Mouse (Mus musculus) hindbrain, embryonic 13.5 days (tissue): ENCODE data around the gene Fibcd1. TPM values are rescaled to one million over a fixed set of nuclear protein-coding genes. Genes with fewer than 3 reads are reported as not detected.

Experiments used
- ATAC-seq: fragments of 200-750 bp; cut with Nextera tagmentation; 2 replicates; pipeline ENCODE4 v1.8.0; 2017; ENCODE audit warnings: moderate TSS enrichment; ENCODE audit not compliant: low FRiP score
- H3K27ac ChIP-seq: fragments of 300-500 bp; sonication (generic); 2 replicates; pipeline ENCODE4 v1.5.1; 2015; ENCODE audit warnings: inconsistent platforms, mild to moderate bottlenecking, moderate library complexity
- H3K27me3 ChIP-seq: fragments of 300-500 bp; sonication (generic); 2 replicates; pipeline ENCODE4 v1.6.1; 2015; ENCODE audit warnings: mild to moderate bottlenecking, inconsistent platforms
- H3K36me3 ChIP-seq: fragments of 300-500 bp; sonication (generic); 2 replicates; pipeline ENCODE4 v1.6.1; 2015; ENCODE audit warnings: mild to moderate bottlenecking, inconsistent platforms
- H3K4me1 ChIP-seq: fragments of 300-500 bp; sonication (generic); replicated peaks from 2 replicates; pipeline ENCODE4 v1.6.1; 2015; ENCODE audit warnings: inconsistent platforms
- H3K4me2 ChIP-seq: fragments of 300-500 bp; sonication (generic); 2 replicates; pipeline ENCODE4 v1.6.1; 2015; ENCODE audit warnings: inconsistent platforms, mild to moderate bottlenecking, moderate library complexity
- H3K4me3 ChIP-seq: fragments of 300-500 bp; sonication (generic); 2 replicates; pipeline ENCODE4 v1.5.1; 2015; ENCODE audit warnings: mild to moderate bottlenecking, inconsistent platforms
- H3K9ac ChIP-seq: fragments of 300-500 bp; sonication (generic); 2 replicates; pipeline ENCODE4 v1.6.1; 2015; ENCODE audit warnings: mild to moderate bottlenecking, inconsistent platforms
- H3K9me3 ChIP-seq: fragments of 300-500 bp; sonication (generic); 2 replicates; pipeline ENCODE4 v1.6.1; 2016; ENCODE audit warnings: inconsistent platforms
- WGBS: fragments of 180-500 bp; shearing (Covaris S2); methylation state at CpG from one replicate; pipeline ENCODE4 v1.1.7; 2015; 5-methylcytosine and 5-hydroxymethylcytosine counted together
- polyA plus RNA-seq: library from polyadenylated mRNA; unstranded; fragments of >200 nt; fragmentation: Nextera tagmentation; extraction: Ambion mirVana; gene quantifications from 2 replicates; pipeline ENCODE4 v1.2.1, GENCODE M21; 2015

The Fibcd1 gene
- polyA plus RNA-seq, 1 experiment from 2014 or later = 4.6 TPM

DNA sequence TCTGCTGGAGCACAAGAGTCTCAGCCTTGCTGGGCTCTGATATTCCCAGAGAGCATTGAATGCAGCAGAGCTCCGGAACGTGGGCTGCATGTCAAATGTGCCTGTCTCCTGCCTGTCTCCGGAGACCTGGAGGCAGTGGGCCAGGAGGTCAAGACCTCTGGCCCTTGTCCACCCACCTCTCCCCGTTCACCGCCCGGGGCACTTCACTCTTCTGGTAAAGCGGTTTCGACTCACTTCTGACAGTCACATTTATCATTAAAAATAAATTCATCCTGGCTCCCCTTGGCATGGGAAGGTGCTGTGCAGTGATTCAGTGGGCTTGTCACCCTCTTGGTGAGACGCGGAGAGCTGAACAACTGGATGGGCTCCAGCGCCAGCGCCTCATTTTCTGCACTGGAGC, 4.3 kb upstream of the Fibcd1 start:
- no peak overlapping the region for H3K4me2 ChIP-seq
- no peaks in the 10 kb centered on the region for H3K9me3 ChIP-seq
- 0 out of 2 replicates have a peak overlapping the region, but pooled peaks have one; percentile 40 for H3K27ac ChIP-seq
- H3K9ac ChIP-seq = no peak overlapping the region
- H3K27me3 ChIP-seq = peaks cover 37% of the 10 kb centered on the region
- no peak for ATAC-seq
- H3K4me1 ChIP-seq = peaks cover 33% of the 10 kb centered on the region
- no peak overlapping the region for H3K4me3 ChIP-seq
- no peaks in the 10 kb centered on the region for H3K36me3 ChIP-seq
- 23% methylated on average over 12 of the region's 12 CpGs for WGBS

DNA sequence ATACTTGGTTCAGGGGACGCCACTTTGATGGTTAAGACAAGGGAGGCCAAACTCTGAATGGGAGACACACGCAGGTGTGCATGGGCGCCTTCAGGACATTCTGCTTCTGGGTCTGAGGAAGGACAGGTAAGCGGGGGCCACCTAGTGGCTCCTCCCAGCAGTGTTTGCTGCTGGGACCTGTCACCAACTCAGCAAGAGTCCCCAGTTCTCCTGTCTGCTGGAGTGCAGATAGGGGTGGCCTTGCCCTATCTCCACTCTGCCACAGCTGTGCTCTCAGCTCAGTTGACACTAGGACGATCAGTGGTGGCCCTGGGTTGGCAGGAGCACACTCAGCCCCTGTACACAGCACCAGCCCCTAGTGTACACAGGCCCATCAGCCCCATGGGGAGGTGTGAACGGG, 2.1 kb upstream of the Fibcd1 start:
- no peaks in the 10 kb centered on the region for H3K9me3 ChIP-seq
- H3K27me3 ChIP-seq = peaks cover 54% of the 10 kb centered on the region
- no peak overlapping the region for H3K9ac ChIP-seq
- H3K4me3 ChIP-seq = no peak overlapping the region
- no peaks in the 10 kb centered on the region for H3K36me3 ChIP-seq
- WGBS = 20% methylated on average over 6 of the region's 6 CpGs
- no peak for ATAC-seq
- H3K4me2 ChIP-seq = no peak overlapping the region
- no peak overlapping the region for H3K27ac ChIP-seq
- H3K4me1 ChIP-seq = peaks cover 38% of the 10 kb centered on the region

DNA sequence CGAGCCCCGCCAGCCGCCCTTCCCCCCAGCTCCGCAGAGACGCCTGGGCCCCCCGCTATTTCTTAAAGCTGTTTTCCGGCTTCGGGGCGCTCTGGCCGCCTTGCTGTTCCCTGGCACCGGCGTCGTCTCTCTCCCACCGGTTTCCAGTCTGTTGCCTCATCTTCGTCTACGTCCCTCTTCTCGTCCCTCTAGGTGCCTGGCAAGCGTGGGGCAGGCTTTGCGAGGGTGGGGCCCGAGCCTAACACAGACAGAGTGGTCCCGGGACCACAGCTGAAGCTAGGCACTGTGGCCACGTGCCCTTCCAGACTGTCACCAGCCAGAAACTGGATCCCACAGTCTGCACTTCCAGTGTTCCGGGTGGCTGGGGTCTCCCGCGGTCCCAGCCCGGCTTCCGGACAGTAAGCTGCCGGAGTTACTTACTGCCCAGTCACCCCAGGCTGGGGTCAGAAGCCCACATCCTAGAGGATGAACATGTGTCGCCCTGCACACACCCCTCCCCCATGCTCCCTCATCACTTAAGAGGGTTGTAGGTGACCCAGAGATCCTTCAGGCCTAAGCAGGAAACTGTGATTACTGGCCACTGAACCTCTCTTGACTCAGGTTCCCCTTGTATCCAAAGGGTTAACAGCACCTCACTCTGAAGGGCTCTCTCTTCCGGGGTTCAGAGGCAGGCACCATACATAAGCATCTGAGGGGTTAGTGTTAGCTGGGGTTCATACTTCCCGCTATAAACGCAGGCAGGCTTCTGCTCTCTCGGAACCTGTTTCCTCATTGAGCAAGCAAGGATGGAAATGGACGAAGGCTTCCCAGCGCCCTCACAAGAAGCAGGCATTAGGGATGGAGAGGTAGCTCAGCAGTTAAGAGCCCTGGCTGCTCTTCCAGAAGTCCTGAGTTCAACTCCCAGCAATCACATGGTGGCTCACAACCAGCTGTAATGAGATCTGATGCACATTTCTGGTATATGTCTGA, 1.2 kb upstream of the Fibcd1 start:
- Histone ChIP-seq H3K4me3 (peak overlapping the region; percentile 55), H3K4me1 (peaks cover 38% of the 10 kb centered on the region), H3K4me2 (peak overlapping the region; percentile 91), H3K27ac (no peak overlapping the region), H3K9me3 (no peaks in the 10 kb centered on the region), H3K9ac (peak overlapping the region; percentile 75), H3K27me3 (peaks cover 59% of the 10 kb centered on the region), H3K36me3 (no peaks in the 10 kb centered on the region)
- ATAC-seq = no peak
- 5% methylated on average over 35 of the region's 35 CpGs for WGBS

DNA sequence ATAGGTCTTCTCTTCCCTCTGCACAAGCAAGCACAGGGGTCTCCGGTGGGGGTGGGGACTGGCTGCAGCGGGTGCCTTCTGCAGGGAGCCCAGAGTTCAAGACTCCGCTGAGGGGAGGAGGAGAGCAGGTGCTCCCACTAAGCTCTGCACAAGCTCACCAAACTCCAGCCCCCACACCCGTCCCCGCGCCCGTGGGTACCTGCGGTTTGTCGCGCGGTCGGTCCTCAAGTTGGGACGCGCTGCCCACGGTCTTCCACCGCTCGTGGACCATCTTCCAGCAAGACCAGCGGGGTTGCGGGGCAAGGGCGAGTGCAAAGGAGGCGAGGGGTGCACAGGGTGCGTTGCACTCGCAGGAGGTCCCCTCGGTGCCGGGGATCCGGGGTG, 301 bp downstream of the Fibcd1 start:
- H3K4me1 ChIP-seq = peaks cover 35% of the 10 kb centered on the region
- peaks cover 68% of the 10 kb centered on the region for H3K27me3 ChIP-seq
- 0 out of 2 replicates have a peak, but pooled peaks have one; percentile 12 for ATAC-seq
- peak overlapping the region; percentile 55 for H3K4me3 ChIP-seq
- WGBS = 2% methylated on average over 26 of the region's 26 CpGs
- no peaks in the 10 kb centered on the region for H3K36me3 ChIP-seq
- peak overlapping the region; percentile 75 for H3K9ac ChIP-seq
- peak overlapping the region; percentile 91 for H3K4me2 ChIP-seq
- H3K27ac ChIP-seq = no peak overlapping the region
- H3K9me3 ChIP-seq = no peaks in the 10 kb centered on the region

DNA sequence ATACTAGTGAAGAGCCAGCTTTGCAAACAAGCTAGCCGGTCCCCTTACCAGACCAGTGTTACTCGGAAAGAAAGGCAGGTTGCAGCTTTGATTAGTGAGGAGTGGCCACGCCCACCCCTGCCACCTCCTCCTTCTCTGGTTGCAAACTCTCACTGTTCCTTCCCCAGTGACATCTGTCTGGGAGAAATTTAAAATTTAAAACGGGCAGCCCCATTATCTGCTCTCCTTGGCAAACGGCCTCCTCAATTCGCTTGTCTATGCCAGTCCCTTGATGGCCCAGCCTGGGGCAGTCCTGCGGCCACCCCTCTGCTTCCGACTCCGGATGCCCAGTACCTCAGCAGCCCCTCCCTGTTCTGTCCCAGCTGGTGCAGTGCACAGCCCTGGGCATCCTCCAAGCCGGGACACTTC, 1.1 kb downstream of the Fibcd1 start:
- H3K4me3 ChIP-seq = 0 out of 2 replicates have a peak overlapping the region, but pooled peaks have one; percentile 55
- under 1% methylated on average over 10 of the region's 10 CpGs for whole genome bisulfite sequencing
- H3K27ac ChIP-seq = no peak overlapping the region

DNA sequence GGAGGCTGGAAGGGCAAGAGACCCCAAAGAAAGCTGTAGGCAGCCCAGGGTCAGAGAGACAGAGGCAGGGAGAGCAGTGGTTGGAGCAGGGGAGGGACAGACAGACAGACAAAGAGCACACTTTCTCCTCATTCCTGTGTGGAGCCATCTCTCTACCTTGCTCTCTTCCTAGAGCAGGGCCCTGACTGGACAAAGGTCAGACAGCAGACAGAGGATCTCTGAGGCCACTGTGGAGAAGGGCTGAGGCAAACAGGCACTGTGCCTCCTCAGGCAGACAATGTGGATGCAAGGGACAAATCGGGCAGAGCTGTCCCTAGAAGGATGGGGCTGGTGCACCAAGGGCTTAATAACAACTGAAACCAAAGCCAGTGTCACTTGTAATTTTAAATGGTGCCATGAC, 6.9 kb downstream of the Fibcd1 start:
- no peak overlapping the region for H3K27ac ChIP-seq
- H3K4me1 ChIP-seq = peaks cover 27% of the 10 kb centered on the region
- H3K27me3 ChIP-seq = peaks cover 64% of the 10 kb centered on the region
- WGBS = 50% methylated on average over 1 of the region's 1 CpGs
- H3K9me3 ChIP-seq = no peaks in the 10 kb centered on the region
- H3K9ac ChIP-seq = no peak overlapping the region
- H3K36me3 ChIP-seq = no peaks in the 10 kb centered on the region
- H3K4me3 ChIP-seq = no peak overlapping the region
- ATAC-seq = no peak
- no peak overlapping the region for H3K4me2 ChIP-seq

More for the DNA sequence above, 1.1 kb downstream of the Fibcd1 start:
- H3K9ac ChIP-seq = peak overlapping the region; percentile 75; the same call in 1 of the 2 replicates
- H3K36me3 ChIP-seq = no peaks in the 10 kb centered on the region
- H3K4me2 ChIP-seq = peak overlapping the region; percentile 91
- H3K9me3 ChIP-seq = no peaks in the 10 kb centered on the region
- H3K27me3 ChIP-seq = peaks cover 74% of the 10 kb centered on the region
- peak; percentile 66 for ATAC-seq
- H3K4me1 ChIP-seq = peaks cover 31% of the 10 kb centered on the region

DNA sequence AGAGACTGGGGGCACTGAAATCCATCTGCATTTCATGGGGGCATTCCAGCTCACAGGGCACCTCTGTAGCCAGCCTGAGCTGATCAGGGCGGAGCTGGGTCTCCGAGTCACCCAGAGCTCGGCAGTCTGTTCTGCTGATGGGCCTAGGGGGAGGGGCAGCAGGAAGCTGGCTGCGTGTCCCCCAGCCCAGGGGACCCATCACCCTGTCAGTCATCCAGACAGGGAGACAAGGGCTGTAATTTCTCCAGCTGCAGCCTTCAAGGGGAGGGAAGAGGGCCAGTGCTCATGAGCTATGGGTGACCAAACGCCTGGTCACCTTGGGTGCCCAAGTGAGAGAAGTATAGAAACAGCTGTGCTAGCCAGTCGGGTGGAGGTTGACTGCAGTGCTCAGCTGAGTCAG, 8.8 kb downstream of the Fibcd1 start:
- no peak overlapping the region for H3K4me3 ChIP-seq
- H3K4me2 ChIP-seq = no peak overlapping the region
- peaks cover 60% of the 10 kb centered on the region for H3K27me3 ChIP-seq
- H3K9ac ChIP-seq = no peak overlapping the region; the same call in 1 of the 2 replicates
- no peaks in the 10 kb centered on the region for H3K9me3 ChIP-seq
- H3K27ac ChIP-seq = 0 out of 2 replicates have a peak overlapping the region, but pooled peaks have one; percentile 18
- no peaks in the 10 kb centered on the region for H3K36me3 ChIP-seq
- 26% methylated on average over 6 of the region's 6 CpGs for WGBS
- ATAC-seq = no peak
- H3K4me1 ChIP-seq = peaks cover 27% of the 10 kb centered on the region

DNA sequence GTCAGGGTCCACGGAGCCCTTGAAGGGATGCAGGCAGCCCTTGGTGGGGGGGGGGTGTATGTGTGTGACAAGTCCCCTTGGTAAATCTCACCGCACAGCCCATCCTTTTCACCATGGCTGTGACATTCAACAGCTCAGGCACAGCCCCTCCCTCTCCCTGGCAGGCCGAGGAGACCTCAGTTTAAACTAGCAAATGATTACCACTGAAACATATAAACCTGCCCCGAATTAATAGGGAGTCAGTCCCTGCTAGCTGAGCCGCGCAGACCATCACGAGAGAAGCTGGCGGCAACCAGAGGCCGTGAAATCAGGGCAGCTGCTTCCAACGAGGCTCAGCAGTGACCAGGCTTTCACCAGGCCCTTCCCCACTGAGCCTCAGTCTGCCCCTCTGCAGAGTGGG, 9.7 kb downstream of the Fibcd1 start:
- WGBS = 46% methylated on average over 10 of the region's 10 CpGs
- peaks cover 27% of the 10 kb centered on the region for H3K4me1 ChIP-seq
- ATAC-seq = 0 out of 2 replicates have a peak, but pooled peaks have one; percentile 22
- no peak overlapping the region for H3K4me3 ChIP-seq
- no peaks in the 10 kb centered on the region for H3K36me3 ChIP-seq
- no peak overlapping the region for H3K9ac ChIP-seq
- peaks cover 55% of the 10 kb centered on the region for H3K27me3 ChIP-seq
- H3K4me2 ChIP-seq = no peak overlapping the region
- H3K9me3 ChIP-seq = no peaks in the 10 kb centered on the region
- no peak overlapping the region for H3K27ac ChIP-seq

DNA sequence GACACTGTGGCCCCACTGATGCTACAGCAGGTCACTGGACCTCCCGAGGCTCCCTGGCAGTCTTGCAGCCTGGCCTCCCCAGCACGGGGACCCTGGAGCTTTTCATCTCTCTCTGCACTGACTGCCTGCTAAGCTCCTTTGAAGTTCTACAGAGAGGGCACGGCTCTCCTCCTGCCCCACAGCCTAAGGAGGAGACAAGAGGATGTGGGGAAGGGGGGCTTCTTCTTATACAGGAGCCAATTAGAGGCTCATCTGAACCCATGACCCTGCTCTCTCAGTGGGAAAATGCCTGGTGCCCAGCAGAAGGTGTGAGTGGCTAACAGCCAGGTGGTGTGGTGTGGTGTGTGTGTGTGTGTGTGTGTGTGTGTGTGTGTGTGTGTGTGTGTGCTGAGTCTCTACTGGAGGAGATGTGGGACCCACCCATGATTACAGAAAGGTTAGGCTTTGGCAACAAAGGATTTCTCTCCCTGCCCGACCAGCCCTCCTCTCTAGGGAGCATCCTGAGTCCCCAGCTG, 17.4 kb downstream of the Fibcd1 start:
- Histone ChIP-seq H3K36me3 (no peaks in the 10 kb centered on the region), H3K27ac (peak overlapping the region; percentile 69), H3K9me3 (no peaks in the 10 kb centered on the region), H3K9ac (peak overlapping the region; percentile 19; the same call in 1 of the 2 replicates), H3K4me2 (peak overlapping the region; percentile 31; the same call in 1 of the 2 replicates), H3K4me3 (no peak overlapping the region), H3K27me3 (peaks cover 15% of the 10 kb centered on the region; the same call in 1 of the 2 replicates), H3K4me1 (peaks cover 68% of the 10 kb centered on the region)
- 13% methylated on average over 4 of the region's 4 CpGs for WGBS
- 0 out of 2 replicates have a peak, but pooled peaks have one; percentile 13 for ATAC-seq

DNA sequence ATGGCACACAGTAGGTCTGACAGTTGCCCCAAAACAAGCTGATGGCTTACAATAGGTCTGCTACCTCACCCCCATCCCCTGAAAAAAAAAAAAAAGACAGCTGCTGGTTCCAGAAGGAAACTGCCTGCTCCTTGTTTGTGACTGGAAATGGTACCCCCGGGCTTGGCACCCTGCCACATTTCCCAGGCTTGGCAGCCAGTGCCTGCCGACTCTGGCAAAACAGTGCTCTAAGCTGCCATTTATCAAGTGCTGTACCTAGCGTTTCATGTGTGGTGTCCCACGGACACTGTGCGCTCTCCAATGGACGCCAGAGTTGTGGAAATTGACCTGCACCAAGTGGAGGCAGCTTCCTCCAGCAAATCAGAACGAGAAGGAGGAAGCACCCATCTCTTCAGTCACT, 17.9 kb downstream of the Fibcd1 start:
- Histone ChIP-seq H3K4me1 (peaks cover 73% of the 10 kb centered on the region), H3K27me3 (peaks cover 12% of the 10 kb centered on the region; the same call in 1 of the 2 replicates), H3K4me2 (peak overlapping the region; percentile 31; the same call in 1 of the 2 replicates), H3K9ac (peak overlapping the region; percentile 19; the same call in 1 of the 2 replicates), H3K9me3 (no peaks in the 10 kb centered on the region), H3K4me3 (no peak overlapping the region), H3K36me3 (no peaks in the 10 kb centered on the region), H3K27ac (peak overlapping the region; percentile 69)
- no peak for ATAC-seq
- WGBS = 37% methylated on average over 7 of the region's 7 CpGs

DNA sequence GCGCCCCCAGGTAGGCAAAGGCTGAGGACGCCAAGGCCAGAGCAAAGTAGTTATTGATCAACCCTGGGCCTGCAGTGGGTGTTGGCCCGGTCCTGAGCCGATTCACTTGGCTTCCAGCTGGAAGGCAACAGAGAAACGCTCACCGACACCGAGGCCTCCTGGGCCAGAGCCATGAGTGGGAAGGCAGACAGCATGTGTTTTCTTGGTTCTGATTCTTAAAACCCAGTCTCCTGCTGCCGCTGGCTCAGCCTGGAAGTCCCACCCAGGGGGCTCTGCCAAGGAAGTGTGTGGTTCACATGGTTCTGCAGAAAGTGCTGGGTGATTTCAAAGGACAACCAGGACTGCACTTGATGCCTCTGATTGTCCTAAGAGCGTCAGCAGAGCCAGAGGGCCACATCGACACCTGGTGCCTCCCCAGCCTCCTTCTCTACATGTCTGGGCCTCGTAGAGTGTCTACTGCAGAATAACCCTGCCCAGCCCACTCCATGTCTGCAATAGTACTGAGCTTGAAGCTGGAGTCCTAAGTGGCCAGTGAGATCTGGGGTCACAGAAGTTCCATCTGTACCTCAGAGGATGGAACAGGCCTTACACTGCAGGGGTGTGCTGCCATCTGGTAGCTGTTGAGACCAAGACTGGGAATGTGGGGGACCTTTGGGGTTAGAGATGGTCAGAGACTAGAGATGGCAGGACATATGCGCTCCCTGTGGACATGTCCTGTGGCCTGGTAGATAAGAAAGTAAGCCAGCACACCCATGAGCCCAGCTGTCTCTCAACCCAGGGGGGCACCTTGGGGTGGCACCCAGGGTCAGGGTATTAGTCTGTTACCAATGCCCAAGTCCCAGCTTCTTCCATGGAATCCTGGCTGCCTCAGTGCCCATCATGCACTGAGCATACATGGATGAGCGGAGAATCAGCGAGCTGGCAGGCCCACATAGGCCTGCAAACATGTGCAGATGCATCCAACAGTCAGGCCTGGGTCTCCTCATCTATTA, 19.4 kb downstream of the Fibcd1 start:
- WGBS = 84% methylated on average over 14 of the region's 14 CpGs
- H3K36me3 ChIP-seq = no peaks in the 10 kb centered on the region
- H3K4me3 ChIP-seq = no peak overlapping the region
- H3K27me3 ChIP-seq = peaks cover 13% of the 10 kb centered on the region
- H3K27ac ChIP-seq = no peak overlapping the region
- H3K4me2 ChIP-seq = no peak overlapping the region
- ATAC-seq = no peak
- no peak overlapping the region for H3K9ac ChIP-seq
- peaks cover 87% of the 10 kb centered on the region for H3K4me1 ChIP-seq
- no peaks in the 10 kb centered on the region for H3K9me3 ChIP-seq
